Mouse (Mus musculus) midbrain, embryonic 14.5 days (tissue): Measurements from ENCODE around the gene Cadm2. TPM values are rescaled to one million over a fixed set of nuclear protein-coding genes. Genes with fewer than 3 reads are reported as not detected.

Source experiments
- ATAC-seq: fragments of 200-750 bp; cut with Nextera tagmentation; 2 replicates; pipeline ENCODE4 v1.8.0; 2017; ENCODE audit warnings: moderate number of reproducible peaks, moderate library complexity; ENCODE audit not compliant: low FRiP score, low TSS enrichment
- DNase-seq: peaks from one replicate; pipeline ENCODE4 v3.0.0-alpha.2; 2015
- H3K27ac ChIP-seq: fragments of 300-500 bp; sonication (generic); replicated peaks from 2 replicates; pipeline ENCODE4 v1.5.1; 2014; ENCODE audit warnings: mild to moderate bottlenecking, low read depth, low read length, moderate library complexity
- H3K27me3 ChIP-seq: fragments of 300-500 bp; sonication (generic); 2 replicates; pipeline ENCODE4 v1.6.1; 2014; ENCODE audit warnings: low read length, control low read depth, mixed read lengths; ENCODE audit not compliant: control insufficient read depth, insufficient read depth
- H3K36me3 ChIP-seq: fragments of 300-500 bp; sonication (generic); 2 replicates; pipeline ENCODE4 v1.6.1; 2014; ENCODE audit warnings: low read length, control low read depth; ENCODE audit not compliant: control insufficient read depth, insufficient read depth
- H3K4me1 ChIP-seq: fragments of 300-500 bp; sonication (generic); 2 replicates; pipeline ENCODE4 v1.6.1; 2014; ENCODE audit warnings: mild to moderate bottlenecking, antibody characterized with exemption, low read length, control low read depth; ENCODE audit not compliant: control insufficient read depth, insufficient read depth
- H3K4me2 ChIP-seq: fragments of 300-500 bp; sonication (generic); 2 replicates; pipeline ENCODE4 v1.6.1; 2014; ENCODE audit warnings: mild to moderate bottlenecking, low read length, moderate library complexity
- H3K4me3 ChIP-seq: fragments of 300-500 bp; sonication (generic); replicated peaks from 2 replicates; pipeline ENCODE4 v1.5.1; 2014; ENCODE audit warnings: low read depth, low read length
- H3K9ac ChIP-seq: fragments of 300-500 bp; sonication (generic); replicated peaks from 2 replicates; pipeline ENCODE4 v1.6.1; 2014; ENCODE audit warnings: mild to moderate bottlenecking, low read length, moderate library complexity
- H3K9me3 ChIP-seq: fragments of 300-500 bp; sonication (generic); 2 replicates; pipeline ENCODE4 v1.6.1; 2016; ENCODE audit warnings: low read length, control low read depth, mixed read lengths; ENCODE audit not compliant: control insufficient read depth
- WGBS: fragments of 180-500 bp; shearing (Covaris S2); extraction: QIAGEN DNeasy Blood & Tissue Kit; methylation state at CpG from one replicate; pipeline ENCODE4 v1.1.7; 2014; 5-methylcytosine and 5-hydroxymethylcytosine counted together
- polyA plus RNA-seq: library from polyadenylated mRNA; unstranded; fragments of >200 nt; fragmentation: Nextera tagmentation; extraction: Ambion mirVana; gene quantifications from 2 replicates; pipeline ENCODE4 v1.2.1, GENCODE M21; 2014

The Cadm2 gene
- polyA plus RNA-seq, 1 experiment from 2014 or later, result 42.6 TPM

GRCm38 (mm10) chr16:66768684-66769389, 851.9 kb downstream of the Cadm2 start:
- Histone ChIP-seq H3K27me3 (no peaks in the 10 kb centered on the region), H3K4me2 (no peak overlapping the region), H3K4me1 (peaks cover 9% of the 10 kb centered on the region; the same call in 1 of the 2 replicates), H3K9ac (no peak overlapping the region), H3K4me3 (no peak overlapping the region), H3K27ac (no peak overlapping the region), H3K36me3 (no peaks in the 10 kb centered on the region), H3K9me3 (no peaks in the 10 kb centered on the region)
- WGBS, result 28% methylated on average over 4 of the region's 4 CpGs
- ATAC-seq (peak; percentile 60; the same call in 1 of the 2 replicates), DNase-seq (peak; percentile 60)

- no peaks in the 10 kb centered on the region for H3K9me3 ChIP-seq
- H3K36me3 ChIP-seq, result no peaks in the 10 kb centered on the region
- DNase-seq (no peak), ATAC-seq (no peak)
- H3K27me3 ChIP-seq, result no peaks in the 10 kb centered on the region
- H3K4me3 ChIP-seq, result no peak overlapping the region
- no peak overlapping the region for H3K27ac ChIP-seq
- H3K9ac ChIP-seq, result no peak overlapping the region
- H3K4me1 ChIP-seq, result peaks cover 4% of the 10 kb centered on the region; the same call in 1 of the 2 replicates
- no peak overlapping the region for H3K4me2 ChIP-seq
Measured at GRCm38 (mm10) chr16:66761546-66762473, 858.9 kb downstream of the Cadm2 start.

- no peaks in the 10 kb centered on the region for H3K4me1 ChIP-seq
- no peak overlapping the region for H3K27ac ChIP-seq
- H3K4me2 ChIP-seq, result no peak overlapping the region
- H3K4me3 ChIP-seq, result no peak overlapping the region
- ATAC-seq, result no peak
- WGBS, result 91% methylated on average over 2 of the region's 2 CpGs
- no peaks in the 10 kb centered on the region for H3K36me3 ChIP-seq
- no peak overlapping the region for H3K9ac ChIP-seq
- no peak for DNase-seq
- no peaks in the 10 kb centered on the region for H3K27me3 ChIP-seq
- no peaks in the 10 kb centered on the region for H3K9me3 ChIP-seq
Measured at GRCm38 (mm10) chr16:66748533-66748932, 872.2 kb downstream of the Cadm2 start.

- H3K9ac ChIP-seq, result no peak overlapping the region
- no peak overlapping the region for H3K27ac ChIP-seq
- DNase-seq (peak; percentile 61), ATAC-seq (peak; percentile 81; the same call in 1 of the 2 replicates)
- H3K4me1 ChIP-seq, result no peaks in the 10 kb centered on the region
- no peaks in the 10 kb centered on the region for H3K27me3 ChIP-seq
- H3K36me3 ChIP-seq, result no peaks in the 10 kb centered on the region
- H3K4me3 ChIP-seq, result no peak overlapping the region
- no peak overlapping the region for H3K4me2 ChIP-seq
- WGBS, result 47% methylated on average over 3 of the region's 3 CpGs
- no peaks in the 10 kb centered on the region for H3K9me3 ChIP-seq
Measured at GRCm38 (mm10) chr16:66731212-66731611, 889.5 kb downstream of the Cadm2 start.

GRCm38 (mm10) chr16:66706476-66706875, 914.2 kb downstream of the Cadm2 start:
- Histone ChIP-seq H3K27me3 (no peaks in the 10 kb centered on the region), H3K36me3 (no peaks in the 10 kb centered on the region)
- ATAC-seq, result no peak

GRCm38 (mm10) chr16:66694783-66695182, 925.9 kb downstream of the Cadm2 start:
- DNase-seq, result no peak
- Histone ChIP-seq H3K27ac (no peak overlapping the region), H3K9me3 (no peaks in the 10 kb centered on the region), H3K27me3 (no peaks in the 10 kb centered on the region), H3K36me3 (no peaks in the 10 kb centered on the region), H3K4me1 (no peaks in the 10 kb centered on the region), H3K4me3 (no peak overlapping the region), H3K9ac (no peak overlapping the region), H3K4me2 (no peak overlapping the region)
- no peak for ATAC-seq

More at GRCm38 (mm10) chr16:66706476-66706875, 914.2 kb downstream of the Cadm2 start:
- WGBS, result 52% methylated on average over 3 of the region's 3 CpGs
- no peak for DNase-seq
- no peak overlapping the region for H3K4me3 ChIP-seq
- H3K9ac ChIP-seq, result no peak overlapping the region
- H3K4me1 ChIP-seq, result no peaks in the 10 kb centered on the region
- no peak overlapping the region for H3K27ac ChIP-seq
- no peaks in the 10 kb centered on the region for H3K9me3 ChIP-seq
- H3K4me2 ChIP-seq, result no peak overlapping the region

- no peak overlapping the region for H3K4me3 ChIP-seq
- H3K4me2 ChIP-seq, result no peak overlapping the region
- H3K27ac ChIP-seq, result no peak overlapping the region
- H3K36me3 ChIP-seq, result no peaks in the 10 kb centered on the region
- no peaks in the 10 kb centered on the region for H3K27me3 ChIP-seq
- H3K4me1 ChIP-seq, result no peaks in the 10 kb centered on the region
- no peak for DNase-seq
- no peak overlapping the region for H3K9ac ChIP-seq
- no peaks in the 10 kb centered on the region for H3K9me3 ChIP-seq
- no peak for ATAC-seq
Measured at GRCm38 (mm10) chr16:66677241-66677640, 943.5 kb downstream of the Cadm2 start.

- H3K27ac ChIP-seq, result no peak overlapping the region
- no peaks in the 10 kb centered on the region for H3K4me1 ChIP-seq
- ATAC-seq (no peak), DNase-seq (no peak)
- no peak overlapping the region for H3K4me3 ChIP-seq
- H3K4me2 ChIP-seq, result no peak overlapping the region
- H3K9ac ChIP-seq, result no peak overlapping the region
- no peaks in the 10 kb centered on the region for H3K36me3 ChIP-seq
- H3K27me3 ChIP-seq, result no peaks in the 10 kb centered on the region
- WGBS, result 77% methylated on average over 1 of the region's 1 CpGs
- H3K9me3 ChIP-seq, result no peaks in the 10 kb centered on the region
Measured at GRCm38 (mm10) chr16:66651013-66651362, 969.7 kb downstream of the Cadm2 start.
